Mouse (Mus musculus) spleen, postnatal 36 days (tissue): ENCODE measurements at regions not wholly inside any gene's neighbourhood (a gene's known extent, or its start where the extent isn't known, plus 50 kb on each side); places are given as distances from the start of the nearest gene placed in this dataset.

Experiments
- DNase-seq, 2 experiments: peaks; one replicate each; pipeline ENCODE4 v3.0.0; 2022; ENCODE audit warnings: low spot score in 2 of 2, mixed read lengths in 1 of 2

DNA sequence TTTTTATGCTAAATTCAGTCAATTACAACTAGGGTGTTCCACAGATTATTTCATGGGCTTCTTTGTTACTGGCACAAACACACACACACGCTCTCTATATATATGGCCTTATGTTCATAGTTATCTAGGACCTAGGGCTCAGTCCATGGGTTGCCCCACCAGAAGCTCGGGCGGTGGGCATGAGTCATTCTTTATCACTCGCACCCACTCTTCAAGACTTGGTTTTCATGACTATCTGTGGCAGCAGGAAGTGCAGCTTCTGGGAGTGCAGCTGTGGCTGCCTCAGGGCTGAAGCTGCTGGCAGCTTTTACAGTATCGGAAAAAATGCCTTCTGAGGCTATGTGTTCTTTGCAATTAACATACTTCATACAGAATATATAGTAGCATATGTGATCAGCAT, 198.7 kb downstream of the Ipo11 start:
- DNase-seq: no peak

DNA sequence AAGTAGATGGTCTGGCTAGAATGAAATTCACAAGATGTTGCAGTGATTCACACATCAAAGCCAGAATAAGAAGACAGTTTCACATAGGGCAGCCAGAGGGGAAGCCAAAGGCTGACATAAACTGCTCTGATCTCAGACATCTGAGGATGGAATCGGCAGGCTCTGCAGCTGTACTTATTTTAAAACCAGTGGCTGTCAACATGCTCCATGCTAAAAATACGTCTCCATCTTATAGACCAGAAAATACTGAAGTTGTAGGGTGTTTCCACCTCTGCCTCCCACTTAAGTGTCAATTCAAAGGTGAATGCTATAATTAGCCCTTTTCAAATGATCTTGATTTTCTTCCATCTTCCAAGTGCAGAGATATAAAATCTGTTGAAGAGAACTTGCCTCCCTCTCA, 202.4 kb downstream of the Ipo11 start:
- DNase-seq: no peak

GRCm38 (mm10) chr13:106732906-106733305, 203.9 kb downstream of the Ipo11 start:
- DNase-seq: no peak

GRCm38 (mm10) chr13:106723315-106723714, 213.4 kb downstream of the Ipo11 start:
- DNase-seq: no peak

GRCm38 (mm10) chr13:106721167-106721566, 215.6 kb downstream of the Ipo11 start:
- no peak for DNase-seq

DNA sequence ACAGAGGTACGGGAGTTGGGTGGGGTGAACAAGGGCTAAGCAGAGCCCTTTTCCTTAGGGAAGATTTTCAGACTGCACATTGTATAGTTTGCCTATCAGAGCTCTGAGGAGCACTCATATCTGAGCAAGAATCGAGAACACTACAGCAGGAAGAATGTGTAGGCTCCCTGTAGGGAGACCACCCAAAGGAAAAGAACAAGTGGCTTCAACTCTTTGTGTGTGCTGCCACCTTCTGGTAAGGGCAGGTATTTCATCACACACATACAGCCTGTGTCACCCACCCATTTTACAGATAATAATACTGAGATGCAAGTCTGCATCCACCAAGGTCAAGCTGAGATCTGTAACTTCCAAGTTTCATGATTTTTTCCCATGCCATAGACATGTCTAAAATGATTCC, 221.0 kb downstream of the Ipo11 start:
- DNase-seq: peak in 1 of 2 experiments; percentile 6

GRCm38 (mm10) chr13:106715234-106715633, 221.5 kb downstream of the Ipo11 start:
- DNase-seq: no peak

DNA sequence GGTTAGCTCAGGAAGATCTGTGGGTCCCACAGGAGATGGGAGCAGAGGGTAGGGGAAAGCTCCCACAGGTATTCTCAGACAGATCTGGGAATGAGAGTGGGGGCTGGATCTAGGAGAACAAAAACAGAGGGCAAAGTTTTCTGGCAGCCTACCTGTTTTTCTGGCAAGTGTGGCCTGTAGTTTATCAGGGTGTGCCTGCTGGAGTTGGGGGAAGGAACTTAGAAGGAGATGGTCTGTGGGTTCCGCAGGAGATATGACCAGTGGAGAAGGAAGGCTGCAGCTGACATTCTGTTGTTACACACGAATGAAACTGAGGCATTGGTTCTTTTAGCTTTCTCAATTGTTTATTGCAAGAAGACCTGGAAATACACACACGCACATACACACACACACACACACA, 226.2 kb downstream of the Ipo11 start:
- DNase-seq: no peak

DNA sequence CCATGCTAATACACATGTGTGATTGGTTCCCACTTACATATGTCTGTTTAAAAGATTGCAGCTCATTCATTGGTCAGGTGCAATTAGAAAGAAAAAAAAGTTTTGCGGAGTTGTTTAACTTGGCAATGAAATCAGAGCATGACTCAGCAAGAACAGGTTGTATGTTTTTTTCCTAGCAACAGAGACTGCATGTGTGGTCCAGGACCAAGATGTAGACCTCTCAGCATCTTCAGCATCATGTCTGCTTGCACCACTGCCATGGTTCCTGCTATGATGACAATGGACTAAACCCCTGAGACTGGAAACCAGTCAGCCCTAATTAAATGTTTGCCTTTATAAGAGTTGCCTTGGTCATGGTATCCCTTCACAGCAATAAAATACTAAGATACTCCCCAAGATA, 236.4 kb downstream of the Ipo11 start:
- DNase-seq: no peak

DNA sequence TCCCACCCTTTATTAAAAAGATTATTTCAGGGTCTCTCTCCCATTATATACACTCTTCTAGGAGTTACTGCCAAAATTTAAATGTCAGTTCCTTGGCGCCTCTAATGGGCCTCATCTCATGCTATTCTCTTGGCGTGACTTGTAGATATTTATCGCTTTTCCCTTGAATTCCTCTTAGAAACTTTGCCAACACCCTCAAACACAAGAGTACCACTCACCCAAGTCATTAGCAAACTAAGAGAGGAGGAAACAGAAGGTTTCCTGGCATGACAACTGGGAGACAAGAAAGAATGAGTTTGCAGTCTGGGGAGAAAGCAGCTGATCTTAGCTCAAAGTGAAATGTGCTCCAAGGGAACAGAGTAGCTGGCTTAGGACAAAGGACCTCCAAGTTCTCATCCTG, 236.8 kb downstream of the Ipo11 start:
- DNase-seq: no peak

DNA sequence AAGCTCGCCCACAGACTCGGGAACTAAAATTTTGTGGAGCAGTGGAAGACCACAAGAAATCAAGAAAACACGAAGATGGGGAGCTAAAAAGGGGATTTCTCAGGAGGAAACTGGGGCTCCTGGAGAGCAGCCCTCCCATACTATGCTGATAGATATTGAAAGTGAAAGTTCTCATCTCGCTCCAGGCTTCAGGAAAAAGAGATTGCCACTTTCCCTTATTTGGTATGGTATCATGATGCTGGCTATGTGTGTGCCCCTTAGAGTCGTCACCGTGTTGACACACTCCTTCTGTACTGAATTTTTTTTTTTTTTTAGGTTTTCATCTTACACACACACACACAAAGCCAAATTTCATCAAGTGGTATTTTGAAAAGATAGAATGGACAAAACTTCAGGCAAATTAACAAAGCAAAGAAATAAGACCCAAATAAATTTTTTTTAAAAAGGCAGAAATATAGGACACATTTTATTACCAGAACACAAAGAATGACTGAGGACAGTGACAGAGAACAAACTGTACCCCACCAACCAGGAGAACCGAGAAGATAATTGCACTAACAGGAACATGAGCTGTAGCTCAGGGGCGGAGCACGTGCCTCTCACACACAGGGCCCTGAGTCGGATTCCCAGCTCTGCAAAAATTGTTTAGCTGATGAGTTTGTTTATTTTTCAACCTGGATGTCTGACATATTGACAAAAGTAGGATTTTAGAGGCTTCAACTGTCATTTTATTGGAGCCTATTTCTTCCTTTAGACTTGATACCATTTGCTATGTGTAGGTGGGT, 244.8 kb downstream of the Ipo11 start:
- DNase-seq: peak in 1 of 2 experiments; percentile 6

DNA sequence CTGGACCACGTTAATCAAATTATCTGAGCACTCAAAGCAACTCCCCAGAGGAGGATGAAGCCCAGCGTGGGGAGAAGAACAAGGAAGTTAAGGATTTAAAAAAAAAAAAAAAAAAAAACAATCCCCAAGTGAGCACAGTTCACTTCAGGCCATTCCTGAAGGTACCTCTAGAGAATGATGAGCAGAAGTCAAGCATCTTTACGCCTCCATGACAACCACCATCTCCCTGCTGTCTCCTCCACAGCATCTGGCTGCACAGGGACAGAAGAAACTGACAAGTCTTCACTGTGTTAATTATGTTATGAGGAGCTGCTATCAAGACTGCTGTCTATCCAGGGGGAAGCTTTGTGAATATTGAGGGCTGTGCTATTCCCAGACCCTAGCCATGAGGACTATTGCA, 246.6 kb downstream of the Ipo11 start:
- DNase-seq: no peak

DNA sequence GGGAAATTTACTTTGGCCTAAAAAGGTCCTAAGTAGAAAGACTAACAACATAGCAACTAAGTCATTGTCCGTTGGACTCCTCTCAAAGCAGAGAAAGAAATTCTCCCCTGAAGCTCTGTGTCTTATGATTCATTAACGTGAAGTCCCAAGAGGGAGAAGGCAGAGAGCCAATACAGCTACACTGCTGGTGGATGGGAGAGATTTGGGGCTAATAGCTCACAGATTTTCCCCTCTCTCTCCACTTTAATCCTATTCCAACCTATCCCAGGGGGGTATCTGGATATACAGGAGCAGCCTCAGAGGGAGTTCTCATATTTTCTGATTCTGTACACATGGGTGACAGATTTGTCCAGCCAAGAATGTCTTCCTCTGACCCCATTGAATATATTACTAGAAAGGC, 247.1 kb downstream of the Ipo11 start:
- DNase-seq: no peak

DNA sequence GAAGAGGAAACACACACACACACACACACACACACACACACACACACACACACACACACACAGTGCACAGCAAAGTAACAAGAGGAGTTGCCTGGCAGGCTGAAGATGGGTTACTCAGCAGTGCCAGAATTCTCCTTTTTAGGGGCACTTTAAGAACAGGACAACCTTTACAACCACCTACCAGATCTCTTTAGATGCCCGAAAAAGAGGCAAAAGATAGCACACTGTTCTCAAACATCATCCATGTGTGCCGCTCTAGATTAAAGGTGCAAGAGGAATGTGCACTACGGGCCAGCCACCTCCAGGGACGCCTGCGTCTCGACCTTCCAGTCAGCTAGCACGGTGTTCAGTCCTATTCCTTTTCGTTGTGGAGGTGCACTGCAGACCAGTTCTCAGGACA, 247.7 kb downstream of the Ipo11 start:
- DNase-seq: no peak

GRCm38 (mm10) chr13:106669665-106670064, 267.1 kb downstream of the Ipo11 start:
- no peak for DNase-seq

DNA sequence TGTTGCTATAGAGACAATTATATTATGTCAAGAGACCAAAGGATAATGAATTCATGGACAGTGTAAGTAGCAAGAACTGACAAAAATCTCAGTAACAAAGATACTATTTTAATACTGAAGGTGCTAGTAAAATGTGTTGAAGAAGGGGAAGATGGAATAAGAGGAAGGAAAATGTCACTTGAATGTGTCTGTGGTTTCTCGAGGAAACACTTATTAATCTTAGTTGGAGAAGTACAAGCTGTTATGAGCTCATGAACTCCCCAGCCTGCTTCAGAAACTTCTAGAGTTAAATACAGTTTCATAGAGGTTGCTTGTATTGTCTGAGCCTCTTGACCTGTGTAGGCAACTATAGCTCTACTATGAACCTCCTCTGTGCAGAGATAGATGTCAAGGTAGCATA, 274.6 kb downstream of the Ipo11 start:
- no peak for DNase-seq

DNA sequence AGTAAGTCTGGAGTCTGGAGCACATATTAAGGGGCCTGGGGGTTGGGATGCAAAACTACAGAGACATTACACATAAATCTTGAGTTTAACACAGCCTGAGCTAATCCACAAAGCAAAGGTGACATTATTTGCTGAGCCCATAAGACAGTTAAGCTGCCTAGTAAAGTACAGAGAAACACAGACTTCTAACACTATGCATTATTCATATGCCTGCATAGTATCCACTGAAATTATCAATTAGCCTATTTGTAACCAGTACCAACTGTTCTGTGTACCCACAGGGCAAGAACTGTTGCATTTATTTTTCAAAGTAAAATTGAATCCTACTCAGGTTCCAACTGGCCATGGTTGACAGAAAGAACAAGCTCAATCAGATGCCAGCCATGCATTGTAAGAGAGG, 287.4 kb downstream of the Ipo11 start:
- DNase-seq: no peak

GRCm38 (mm10) chr13:106643302-106643975, 293.3 kb downstream of the Ipo11 start:
- DNase-seq: no peak

DNA sequence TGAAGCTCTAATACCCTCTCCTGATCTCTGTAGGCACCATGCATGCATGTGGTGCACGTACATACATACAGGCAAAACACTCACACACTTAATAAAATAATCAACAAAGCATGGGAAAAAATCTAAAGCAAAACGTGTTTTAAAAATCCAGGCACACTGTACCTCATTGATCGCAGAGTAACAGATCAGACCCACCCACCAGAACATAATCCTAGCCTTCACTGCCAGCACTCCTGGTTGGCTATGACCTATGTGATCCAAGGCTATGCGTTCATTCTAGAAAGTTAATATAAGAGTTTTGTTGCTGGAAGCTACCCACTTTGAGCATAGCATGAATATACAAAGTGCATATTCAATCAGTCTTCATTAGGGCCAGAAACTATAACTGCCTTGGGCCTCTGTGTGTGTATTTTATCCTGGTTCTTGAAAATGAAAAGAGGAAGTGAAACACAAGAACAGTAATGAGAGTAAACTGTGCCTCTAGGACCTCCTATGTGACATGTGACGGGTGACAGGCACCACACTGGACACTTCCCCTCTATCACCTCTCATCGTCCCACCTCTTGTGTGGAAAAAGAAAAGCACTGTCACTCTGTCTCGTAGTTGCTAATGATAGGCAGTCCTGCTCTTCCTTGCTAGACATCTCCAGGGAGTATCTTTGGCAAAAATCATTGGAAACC, 297.9 kb downstream of the Ipo11 start:
- peak; percentile 17 to 25 for DNase-seq

- no peak for DNase-seq
Observed at GRCm38 (mm10) chr13:106591729-106592128, 345.0 kb downstream of the Ipo11 start.

GRCm38 (mm10) chr13:106567658-106568359, 368.9 kb downstream of the Ipo11 start:
- DNase-seq: no peak

- no peak for DNase-seq
Observed at GRCm38 (mm10) chr13:106562588-106562987, 374.2 kb downstream of the Ipo11 start.
